Mouse (Mus musculus) subcutaneous adipose tissue, adult 2 months (tissue): Measurements from ENCODE around the gene Inpp5e. TPM values are rescaled to one million over a fixed set of nuclear protein-coding genes. Genes with fewer than 3 reads are reported as not detected.

Source experiments
- polyA plus RNA-seq: library from polyadenylated mRNA; depleted of rRNA; stranded (reverse); fragments of >200 nt; gene quantifications from 2 replicates; pipeline ENCODE4 v1.2.3, GENCODE M21; 2012; ENCODE audit warnings: low replicate concordance; rRNA removed

The Inpp5e gene
- 24.4 and 34.8 TPM in 2 replicates for polyA plus RNA-seq

GRCm38 (mm10) chr2:26408515-26409356, at the start of gene Inpp5e:
Inpp5e (minus strand) TSS chr2:26409203.

GRCm38 (mm10) chr2:26444946-26445665, 36.1 kb upstream of the Inpp5e start, which contains the start of gene Sec16a:
Sec16a (minus strand) TSS chr2:26445216.

GRCm38 (mm10) chr2:26389154-26389690, 19.8 kb downstream of the Inpp5e start, which contains the start of the genes Entr1 and Pmpca:
Entr1 (minus strand) TSS chr2:26389316.
Pmpca (plus strand) TSS chr2:26389339.

GRCm38 (mm10) chr2:26380131-26380771, 28.8 kb downstream of the Inpp5e start, which contains the start of gene Snapc4:
Snapc4 (minus strand) TSS chr2:26380653.

GRCm38 (mm10) chr2:26360772-26361171, 48.2 kb downstream of the Inpp5e start, which contains the start of gene Card9:
Card9 (minus strand) TSS chr2:26360918.

GRCm38 (mm10) chr2:26351358-26352290, 57.4 kb downstream of the Inpp5e start, which contains the start of gene Dnlz:
Dnlz (minus strand) TSS chr2:26352110.

Other genes starting within 250 kb of the Inpp5e start
- gene Lhx3, start 200.9 kb downstream of the Inpp5e start, polyA plus RNA-seq: not detected in 2 replicates
- gene Qsox2, start 171.7 kb downstream of the Inpp5e start, polyA plus RNA-seq: 14.7 and 18.8 TPM in 2 replicates
- 0.11 and 8.5 TPM in 2 replicates for gene Ccdc187, start 114.6 kb downstream of the Inpp5e start, polyA plus RNA-seq
- 16.2 and 35.7 TPM in 2 replicates for gene Gpsm1, start 93.7 kb downstream of the Inpp5e start, polyA plus RNA-seq
- 29.0 and 35.4 TPM in 2 replicates for gene Dnlz, start 57.1 kb downstream of the Inpp5e start, polyA plus RNA-seq
- 5.6 and 7.3 TPM in 2 replicates for gene Card9, start 48.3 kb downstream of the Inpp5e start, polyA plus RNA-seq
- 27.9 and 57.8 TPM in 2 replicates for gene Snapc4, start 28.6 kb downstream of the Inpp5e start, polyA plus RNA-seq
- 101 and 135 TPM in 2 replicates for gene Entr1, start 19.9 kb downstream of the Inpp5e start, polyA plus RNA-seq
- gene Pmpca, start 19.9 kb downstream of the Inpp5e start, polyA plus RNA-seq: 53.8 and 54.1 TPM in 2 replicates
- gene Sec16a, start 36.0 kb upstream of the Inpp5e start, polyA plus RNA-seq: 64.2 and 91.7 TPM in 2 replicates
- gene Notch1, start 107.5 kb upstream of the Inpp5e start, polyA plus RNA-seq: 46.1 and 48.7 TPM in 2 replicates
- gene Egfl7, start 170.8 kb upstream of the Inpp5e start, polyA plus RNA-seq: 452 and 898 TPM in 2 replicates
- gene Gm20532, start 177.4 kb upstream of the Inpp5e start, polyA plus RNA-seq: not detected in 2 replicates
- gene Agpat2, start 195.2 kb upstream of the Inpp5e start, polyA plus RNA-seq: 1,001 and 1,831 TPM in 2 replicates
- 39.7 and 59.8 TPM in 2 replicates for gene Fam69b, start 219.3 kb upstream of the Inpp5e start, polyA plus RNA-seq